Mouse (Mus musculus) heart, embryonic 15.5 days (tissue): ENCODE results near the gene Tbx15. TPM values are rescaled to one million over a fixed set of nuclear protein-coding genes. Genes with fewer than 3 reads are reported as not detected.
"Not testable (repeated sequence)": the region's sequence is repeated elsewhere in the genome, so short reads cannot be mapped to it uniquely, and the experiment has no call there.

ENCODE experiments used
- ATAC-seq: fragments of 200-750 bp; cut with Nextera tagmentation; replicated peaks from 2 replicates; pipeline ENCODE4 v1.8.0; 2017; ENCODE audit warnings: low read depth, moderate TSS enrichment; ENCODE audit not compliant: insufficient number of reproducible peaks, insufficient read depth, low FRiP score
- H3K27ac ChIP-seq: fragments of 300-500 bp; sonication (generic); 2 replicates; pipeline ENCODE4 v1.5.1; 2015; ENCODE audit warnings: mild to moderate bottlenecking, inconsistent platforms
- H3K27me3 ChIP-seq: fragments of 300-500 bp; sonication (generic); 2 replicates; pipeline ENCODE4 v1.6.1; 2015; ENCODE audit warnings: inconsistent platforms
- H3K36me3 ChIP-seq: fragments of 300-500 bp; sonication (generic); 2 replicates; pipeline ENCODE4 v1.6.1; 2015; ENCODE audit warnings: mild to moderate bottlenecking, inconsistent platforms
- H3K4me1 ChIP-seq: fragments of 300-500 bp; sonication (generic); replicated peaks from 2 replicates; pipeline ENCODE4 v1.6.1; 2015; ENCODE audit warnings: inconsistent platforms
- H3K4me2 ChIP-seq: fragments of 300-500 bp; sonication (generic); 2 replicates; pipeline ENCODE4 v1.6.1; 2015; ENCODE audit warnings: inconsistent platforms, mild to moderate bottlenecking, moderate library complexity
- H3K4me3 ChIP-seq: fragments of 300-500 bp; sonication (generic); 2 replicates; pipeline ENCODE4 v1.5.1; 2015; ENCODE audit warnings: mild to moderate bottlenecking, inconsistent platforms
- H3K9ac ChIP-seq: fragments of 300-500 bp; sonication (generic); 2 replicates; pipeline ENCODE4 v1.6.1; 2015; ENCODE audit warnings: mild to moderate bottlenecking, inconsistent platforms
- H3K9me3 ChIP-seq: fragments of 300-500 bp; sonication (generic); replicated peaks from 2 replicates; pipeline ENCODE4 v1.6.1; 2016; ENCODE audit warnings: inconsistent platforms
- WGBS: fragments of 180-500 bp; shearing (Covaris S2); methylation state at CpG from one replicate; pipeline ENCODE4 v1.1.7; 2015; ENCODE audit warnings: mixed read lengths; 5-methylcytosine and 5-hydroxymethylcytosine counted together
- polyA plus RNA-seq: library from polyadenylated mRNA; unstranded; fragments of >200 nt; fragmentation: Nextera tagmentation; extraction: Ambion mirVana; gene quantifications from 2 replicates; pipeline ENCODE4 v1.2.1, GENCODE M21; 2015

Gene Tbx15
- polyA plus RNA-seq, 1 experiment from 2014 or later = 0.08 TPM

DNA sequence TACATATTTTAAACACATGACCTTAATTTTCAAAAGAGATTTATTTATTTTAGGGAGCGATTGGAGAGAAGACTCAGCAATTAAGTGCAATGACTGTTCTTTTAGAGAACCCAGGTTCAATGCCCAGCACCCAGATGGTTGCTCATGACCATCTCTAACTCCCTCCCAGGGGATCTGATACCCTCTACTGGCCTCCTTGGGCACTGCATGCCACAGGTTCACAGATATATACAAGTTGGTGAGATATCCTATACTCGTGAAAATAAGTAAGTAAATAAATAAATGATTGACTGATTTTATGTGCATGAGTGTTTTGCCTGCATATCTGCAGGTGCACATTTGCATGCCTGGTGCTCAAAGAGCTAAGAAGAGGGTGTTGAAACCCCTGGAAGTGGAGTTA lies 48.1 kb downstream of the Tbx15 start:
- Histone ChIP-seq H3K4me2 (no peak overlapping the region), H3K27ac (no peak overlapping the region), H3K9me3 (no peaks in the 10 kb centered on the region), H3K36me3 (no peaks in the 10 kb centered on the region), H3K27me3 (no peaks in the 10 kb centered on the region), H3K4me3 (no peak overlapping the region), H3K4me1 (peaks cover 6% of the 10 kb centered on the region), H3K9ac (no peak overlapping the region)
- 40% methylated on average over 2 of the region's 2 CpGs for WGBS
- ATAC-seq = no peak

DNA sequence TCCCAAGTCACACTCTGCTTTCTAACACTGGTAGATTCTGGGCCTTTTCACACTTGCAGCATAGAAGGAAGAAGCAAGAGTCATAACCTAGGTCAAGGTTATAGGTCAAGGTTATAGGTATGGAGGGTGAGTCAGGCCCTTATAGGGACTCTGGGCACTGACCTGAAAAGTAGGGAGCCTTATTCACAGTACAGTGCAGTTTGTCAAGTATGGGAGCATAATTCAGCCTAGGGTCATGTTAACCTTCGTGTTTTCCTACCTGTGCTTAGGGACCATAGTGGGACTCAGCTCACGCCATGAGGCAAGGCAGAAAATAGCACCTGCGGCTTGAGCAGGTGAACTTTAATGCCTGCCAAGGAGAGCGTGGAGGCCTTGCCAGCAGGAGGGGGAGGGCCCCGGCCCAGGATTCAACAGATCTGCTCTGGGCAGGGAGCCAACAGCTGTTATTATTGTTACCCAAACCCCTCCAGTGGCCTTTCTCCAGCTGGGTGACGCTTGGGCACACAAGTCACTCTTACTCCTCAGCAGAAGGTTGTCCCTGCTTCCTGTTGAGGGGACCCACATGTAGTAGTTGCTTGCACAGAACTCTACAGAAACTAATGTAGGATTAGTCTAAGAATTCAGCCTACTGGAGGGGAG lies 50.0 kb downstream of the Tbx15 start:
- WGBS = 19% methylated on average over 6 of the region's 6 CpGs
- no peaks in the 10 kb centered on the region for H3K36me3 ChIP-seq
- peak; percentile 66 for ATAC-seq
- no peaks in the 10 kb centered on the region for H3K9me3 ChIP-seq
- H3K27ac ChIP-seq = no peak overlapping the region
- H3K4me3 ChIP-seq = no peak overlapping the region
- H3K4me1 ChIP-seq = peaks cover 6% of the 10 kb centered on the region
- no peak overlapping the region for H3K9ac ChIP-seq
- H3K4me2 ChIP-seq = no peak overlapping the region
- H3K27me3 ChIP-seq = no peaks in the 10 kb centered on the region

DNA sequence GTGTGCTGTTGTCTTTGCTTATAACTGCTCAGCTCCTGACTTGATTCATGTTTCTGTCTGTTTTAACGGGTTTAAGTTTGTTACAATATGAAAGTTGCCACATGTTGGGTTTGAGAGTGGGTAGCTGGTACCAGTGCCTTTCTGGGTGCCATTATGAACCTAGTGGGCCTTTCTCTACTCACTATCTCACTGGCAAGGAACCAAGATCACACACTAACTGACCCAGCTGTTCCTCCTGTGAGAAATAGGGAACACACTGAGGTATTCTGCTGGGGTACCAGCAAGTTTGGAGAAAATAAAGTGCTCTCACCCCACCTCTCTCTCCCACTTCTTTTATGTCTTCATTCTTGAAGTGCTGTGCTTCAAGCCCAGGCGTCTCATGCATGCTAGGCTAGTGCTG lies 50.7 kb downstream of the Tbx15 start:
- H3K4me3 ChIP-seq = no peak overlapping the region
- WGBS = 87% methylated on average over 2 of the region's 2 CpGs
- no peak overlapping the region for H3K4me2 ChIP-seq
- ATAC-seq = no peak
- H3K36me3 ChIP-seq = no peaks in the 10 kb centered on the region
- H3K9me3 ChIP-seq = no peaks in the 10 kb centered on the region
- H3K4me1 ChIP-seq = peaks cover 6% of the 10 kb centered on the region
- H3K9ac ChIP-seq = no peak overlapping the region
- no peak overlapping the region for H3K27ac ChIP-seq
- H3K27me3 ChIP-seq = no peaks in the 10 kb centered on the region

- no peaks in the 10 kb centered on the region for H3K27me3 ChIP-seq
Measured at GRCm38 (mm10) chr3:99291386-99291785, 51.2 kb downstream of the Tbx15 start.

DNA sequence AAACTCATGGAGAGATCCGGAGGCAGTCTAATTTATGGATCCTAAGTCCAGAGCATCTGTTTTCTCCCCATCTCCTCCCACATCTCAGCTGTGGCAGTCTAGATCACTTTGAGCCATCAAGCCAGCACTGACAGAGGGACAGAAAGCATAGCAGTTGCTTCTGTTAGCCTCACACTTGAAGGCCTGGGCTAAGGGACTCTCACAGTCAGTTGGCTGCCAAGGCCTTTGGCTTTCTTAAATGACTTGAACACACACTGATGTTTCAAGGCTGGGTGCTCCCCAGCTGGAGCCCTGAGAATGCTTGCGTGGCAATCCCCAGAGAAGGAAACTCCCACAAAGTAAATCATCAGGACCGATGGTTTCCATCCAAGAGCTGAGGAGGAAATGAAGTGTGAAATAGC lies 52.4 kb downstream of the Tbx15 start:
- Histone ChIP-seq H3K4me3 (no peak overlapping the region), H3K27me3 (no peaks in the 10 kb centered on the region), H3K4me1 (peaks cover 6% of the 10 kb centered on the region), H3K9ac (no peak overlapping the region), H3K9me3 (no peaks in the 10 kb centered on the region), H3K36me3 (no peaks in the 10 kb centered on the region), H3K27ac (no peak overlapping the region), H3K4me2 (no peak overlapping the region)
- WGBS = 71% methylated on average over 3 of the region's 3 CpGs
- ATAC-seq = no peak

More at GRCm38 (mm10) chr3:99291386-99291785, 51.2 kb downstream of the Tbx15 start:
- Histone ChIP-seq H3K27ac (no peak overlapping the region), H3K4me3 (no peak overlapping the region), H3K9me3 (no peaks in the 10 kb centered on the region), H3K9ac (no peak overlapping the region), H3K36me3 (no peaks in the 10 kb centered on the region), H3K4me1 (peaks cover 6% of the 10 kb centered on the region), H3K4me2 (no peak overlapping the region)
- ATAC-seq = no peak

DNA sequence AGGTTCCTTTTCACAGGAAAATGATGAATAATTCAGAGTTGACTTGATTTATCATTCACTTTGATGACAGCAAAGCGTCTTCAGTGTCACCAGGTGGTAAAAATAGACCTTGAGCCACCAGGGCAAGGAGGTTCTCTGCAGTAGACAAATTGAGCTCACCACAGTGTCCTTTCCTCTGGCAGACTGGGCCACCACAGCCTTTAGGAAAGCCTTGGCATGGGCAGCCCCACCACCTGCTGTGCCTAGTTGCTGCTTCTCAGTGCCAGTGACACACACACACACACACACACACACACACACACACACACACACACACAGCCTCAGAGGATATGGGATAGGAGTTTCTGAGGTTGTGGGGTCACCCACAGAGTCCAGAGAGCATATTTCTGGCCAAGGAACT lies 54.0 kb downstream of the Tbx15 start:
- H3K9me3 ChIP-seq, H3K4me3 ChIP-seq, H3K4me1 ChIP-seq, H3K9ac ChIP-seq, ATAC-seq, H3K27me3 ChIP-seq, H3K4me2 ChIP-seq, H3K36me3 ChIP-seq, H3K27ac ChIP-seq: not testable (repeated sequence)
- 50% methylated on average over 1 of the region's 1 CpGs for WGBS

GRCm38 (mm10) chr3:99295301-99295700 lies 55.1 kb downstream of the Tbx15 start:
- H3K27ac ChIP-seq = no peak overlapping the region

DNA sequence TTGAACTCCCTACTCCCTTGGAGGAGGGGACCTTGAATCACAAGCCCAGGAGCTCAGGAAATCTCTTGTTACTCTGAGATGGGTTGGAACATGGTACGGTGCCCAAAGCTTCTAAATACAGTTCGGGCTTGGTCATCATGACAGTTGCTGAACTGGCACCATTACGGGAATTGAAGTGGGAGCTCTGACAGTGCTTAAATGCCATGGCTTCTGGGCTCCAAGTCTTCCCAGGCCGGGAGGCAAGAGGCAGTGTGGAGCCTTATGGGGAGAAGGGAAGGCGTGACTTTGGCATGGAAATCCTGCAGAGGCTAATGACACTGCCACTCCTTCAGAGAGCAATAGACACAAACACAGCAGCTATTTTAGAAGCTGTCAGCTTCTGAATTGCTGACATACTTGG lies 56.0 kb downstream of the Tbx15 start:
- no peaks in the 10 kb centered on the region for H3K9me3 ChIP-seq
- no peak overlapping the region for H3K27ac ChIP-seq
- H3K9ac ChIP-seq = no peak overlapping the region
- H3K4me2 ChIP-seq = no peak overlapping the region
- no peak for ATAC-seq
- H3K4me3 ChIP-seq = no peak overlapping the region
- no peaks in the 10 kb centered on the region for H3K4me1 ChIP-seq
- no peaks in the 10 kb centered on the region for H3K36me3 ChIP-seq
- 73% methylated on average over 5 of the region's 5 CpGs for WGBS
- no peaks in the 10 kb centered on the region for H3K27me3 ChIP-seq

More at GRCm38 (mm10) chr3:99295301-99295700, 55.1 kb downstream of the Tbx15 start:
- no peak for ATAC-seq
- Histone ChIP-seq H3K27me3 (no peaks in the 10 kb centered on the region), H3K4me1 (peaks cover 2% of the 10 kb centered on the region), H3K9me3 (no peaks in the 10 kb centered on the region), H3K4me3 (no peak overlapping the region), H3K4me2 (no peak overlapping the region), H3K9ac (no peak overlapping the region), H3K36me3 (no peaks in the 10 kb centered on the region)
- 84% methylated on average over 2 of the region's 2 CpGs for WGBS

DNA sequence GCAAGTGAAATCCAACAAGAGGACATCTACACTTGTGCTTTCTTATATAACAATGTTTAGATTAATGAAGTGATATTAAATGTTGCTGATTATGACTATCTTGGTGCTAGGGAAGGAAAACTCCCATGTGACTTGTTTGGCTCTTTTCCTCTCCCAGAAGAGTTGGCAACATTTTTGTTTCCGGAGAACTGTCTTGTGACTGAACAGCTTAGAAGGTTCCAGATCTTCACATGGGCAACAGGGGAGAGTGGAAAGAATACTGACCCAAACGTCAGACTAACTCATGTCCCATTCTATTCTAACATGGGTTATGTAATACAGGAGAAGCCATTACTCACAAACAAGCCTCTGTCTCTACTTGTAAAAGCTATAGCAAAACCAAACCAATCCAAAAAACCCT lies 60.7 kb downstream of the Tbx15 start:
- Histone ChIP-seq H3K9ac (no peak overlapping the region), H3K4me3 (no peak overlapping the region), H3K4me1 (no peaks in the 10 kb centered on the region), H3K4me2 (no peak overlapping the region), H3K9me3 (no peaks in the 10 kb centered on the region), H3K27me3 (no peaks in the 10 kb centered on the region), H3K36me3 (no peaks in the 10 kb centered on the region), H3K27ac (no peak overlapping the region)
- no peak for ATAC-seq
- WGBS = 70% methylated on average over 2 of the region's 2 CpGs

- no peak overlapping the region for H3K4me3 ChIP-seq
- ATAC-seq = no peak
Measured at GRCm38 (mm10) chr3:99310877-99311276, 70.7 kb downstream of the Tbx15 start.

DNA sequence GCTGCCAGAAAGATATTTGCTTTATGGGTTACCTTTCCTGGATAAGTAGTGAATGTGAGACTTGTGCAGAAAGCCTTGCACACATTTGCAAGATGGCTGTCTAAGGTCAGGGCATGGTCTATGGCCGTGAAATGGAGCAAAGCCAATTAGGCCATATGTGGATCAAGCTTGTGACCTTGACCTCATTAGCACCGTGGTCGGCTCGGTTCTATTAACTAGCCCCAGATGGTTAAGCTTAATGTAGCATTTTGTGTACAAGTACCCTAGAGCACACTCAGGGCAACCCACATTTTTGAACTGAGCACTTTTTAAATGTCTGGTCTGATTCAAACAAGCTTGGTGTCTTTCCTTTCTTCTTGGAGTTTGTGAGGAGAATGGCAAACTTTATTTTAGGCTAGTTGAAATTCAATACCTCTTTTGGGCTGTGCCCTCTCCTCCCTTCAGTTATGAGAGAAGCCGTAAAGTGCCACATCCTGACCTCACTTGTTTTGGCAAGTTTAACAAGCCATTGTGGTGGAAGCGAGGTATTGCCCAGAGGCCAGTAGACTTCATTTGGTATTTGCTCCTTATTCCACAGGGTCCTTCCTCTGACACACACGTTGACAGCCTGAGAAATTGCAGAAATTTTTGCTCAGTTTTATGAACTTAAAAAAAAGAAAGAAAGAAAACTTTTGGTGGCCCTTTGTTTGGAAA lies 71.9 kb downstream of the Tbx15 start:
- WGBS = 68% methylated on average over 7 of the region's 7 CpGs
- ATAC-seq = no peak
- Histone ChIP-seq H3K4me1 (no peaks in the 10 kb centered on the region), H3K9me3 (no peaks in the 10 kb centered on the region), H3K27ac (no peak overlapping the region), H3K9ac (no peak overlapping the region), H3K27me3 (no peaks in the 10 kb centered on the region), H3K36me3 (no peaks in the 10 kb centered on the region), H3K4me2 (no peak overlapping the region), H3K4me3 (no peak overlapping the region)

More at GRCm38 (mm10) chr3:99310877-99311276, 70.7 kb downstream of the Tbx15 start:
- Histone ChIP-seq H3K27ac (no peak overlapping the region), H3K4me1 (no peaks in the 10 kb centered on the region), H3K36me3 (no peaks in the 10 kb centered on the region), H3K4me2 (no peak overlapping the region), H3K27me3 (no peaks in the 10 kb centered on the region), H3K9ac (no peak overlapping the region), H3K9me3 (no peaks in the 10 kb centered on the region)
- WGBS = 40% methylated on average over 2 of the region's 2 CpGs

- WGBS = 80% methylated on average over 2 of the region's 2 CpGs
Measured at GRCm38 (mm10) chr3:99322345-99322744, 82.2 kb downstream of the Tbx15 start.

More at GRCm38 (mm10) chr3:99322345-99322744, 82.2 kb downstream of the Tbx15 start:
- H3K27ac ChIP-seq = no peak overlapping the region
- no peak overlapping the region for H3K9ac ChIP-seq
- H3K27me3 ChIP-seq = no peaks in the 10 kb centered on the region
- no peaks in the 10 kb centered on the region for H3K9me3 ChIP-seq
- H3K36me3 ChIP-seq = no peaks in the 10 kb centered on the region
- H3K4me1 ChIP-seq = no peaks in the 10 kb centered on the region
- H3K4me2 ChIP-seq = no peak overlapping the region
- no peak overlapping the region for H3K4me3 ChIP-seq
- ATAC-seq = no peak
